In the genomic region with DNA sequence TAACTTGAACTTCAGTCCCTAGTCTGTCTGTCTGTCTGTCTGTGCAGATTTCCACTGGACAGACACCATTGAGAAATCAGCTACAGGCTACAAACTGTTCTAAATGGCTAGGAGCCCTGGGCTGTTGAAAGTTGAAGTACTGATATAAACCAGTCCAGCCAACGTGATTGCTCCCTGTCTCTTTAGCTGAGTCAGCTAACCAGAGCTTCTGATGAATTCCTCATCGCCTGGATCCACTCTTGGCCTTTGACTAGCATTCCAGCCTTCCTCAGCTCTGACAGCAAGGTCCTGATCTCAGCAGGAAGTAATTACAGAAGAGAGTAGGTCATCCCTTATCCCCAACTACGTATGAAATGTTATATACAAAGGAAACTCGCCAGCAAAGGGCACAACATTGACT, we compare ENCODE assay signal across 16 mouse cellular contexts.
"Had no signal": no experiment of that assay in that cellular context is flagged by ENCODE, and none has a peak within 500 bp of the region (broad histone marks: within the 10 kb centered on the region; RNA-seq: fewer than 3 reads in every experiment).

No protein-coding gene starts in this region.

- H3K27ac ChIP-seq: macrophage; midbrain, embryonic 13.5 days; midbrain, embryonic 15.5 days; neural tube, embryonic 12.5 days had no signal

- H3K4me3 ChIP-seq: megakaryocyte, embryonic 14.5 days; midbrain, embryonic 13.5 days; midbrain, embryonic 15.5 days; neural tube, embryonic 12.5 days had no signal

- H3K27me3 ChIP-seq: midbrain, embryonic 13.5 days; midbrain, embryonic 15.5 days; neural tube, embryonic 12.5 days had no signal

- H3K36me3 ChIP-seq: midbrain, embryonic 13.5 days; midbrain, embryonic 15.5 days; neural tube, embryonic 12.5 days had no signal

- H3K9me3 ChIP-seq: midbrain, embryonic 13.5 days; midbrain, embryonic 15.5 days; neural tube, embryonic 12.5 days had no signal

- ATAC-seq: midbrain, embryonic 13.5 days; midbrain, embryonic 15.5 days had no signal

- H3K4me2 ChIP-seq: lung, embryonic 14.5 days; midbrain, embryonic 11.5 days; midbrain, embryonic 13.5 days; midbrain, embryonic 15.5 days; neural tube, embryonic 12.5 days had no signal

- H3K4me1 ChIP-seq: megakaryocyte, embryonic 14.5 days; midbrain, embryonic 13.5 days; midbrain, embryonic 15.5 days; neural tube, embryonic 12.5 days had no signal

- DNase-seq: lung, adult 18-20 months; lung, embryonic 14.5 days; lung, postnatal 14 days; lung, postnatal 36 days; right cerebral cortex, postnatal 25 days; right cerebral cortex, postnatal 4 days; spleen, adult 18-20 months; thymus, adult 18-20 months; thymus, postnatal 14 days; thymus, postnatal 36 days had no signal

- H3K9ac ChIP-seq: lung, embryonic 14.5 days; midbrain, embryonic 13.5 days; midbrain, embryonic 15.5 days; neural tube, embryonic 12.5 days had no signal
